Mouse (Mus musculus): ENCODE measurements around the gene Ctag2. TPM values are rescaled to one million over a fixed set of nuclear protein-coding genes. Genes with fewer than 3 reads are reported as not detected.

The Ctag2 gene
- not detected in 2 replicates for polyA plus RNA-seq (2012)

GRCm38 (mm10) chrX:65047344-65047743 is at the start of gene Ctag2:
Gene Ctag2, plus strand, starts transcription at chrX:65047644.
- no peaks in the 10 kb centered on the region for H3K36me3 ChIP-seq (ENCODE audit: control insufficient read depth)
- no peak within 1 kb of the TSS for H3K4me3 ChIP-seq (replicated peaks)
- TF ChIP-seq TAL1 (IDR thresholded peaks at IDR 0.05; ENCODE audit: low read length) (no peak), GATA1 (IDR thresholded peaks at IDR 0.05; ENCODE audit: low read length) (no peak)
- no peaks in the 10 kb centered on the region for H3K27me3 ChIP-seq (ENCODE audit: control insufficient read depth)
- H3K4me1 ChIP-seq (ENCODE audit: control insufficient read depth): no peaks in the 10 kb centered on the region
- peaks cover 11% of the 10 kb centered on the region for H3K9me3 ChIP-seq (ENCODE audit: control insufficient read depth, low read length)

Measured in erythroblast, embryonic 14.5 days (primary cell).